Mouse (Mus musculus): ENCODE measurements at regions not wholly inside any gene's neighbourhood (a gene's known extent, or its start where the extent isn't known, plus 50 kb on each side); places are given as distances from the start of the nearest gene placed in this dataset.

DNA sequence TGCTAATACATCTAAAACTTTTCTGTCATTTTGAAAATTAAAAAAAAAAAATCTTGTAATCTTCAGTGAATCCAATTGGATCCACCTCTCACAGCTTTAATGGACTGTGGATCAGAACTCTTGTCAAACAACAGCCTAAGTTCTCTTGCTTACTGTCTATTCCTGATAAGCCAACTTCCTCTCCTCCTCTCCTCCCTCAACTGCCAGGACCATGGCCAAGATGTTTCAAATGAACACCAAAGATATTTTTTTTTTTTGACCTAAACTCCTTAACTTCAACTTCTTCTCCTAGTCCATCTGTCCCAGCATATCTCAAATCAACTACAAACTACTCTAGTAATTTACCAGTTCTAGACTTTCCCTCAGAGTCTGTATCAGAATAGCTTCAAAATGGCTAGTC, 1258.5 kb downstream of the Tbl1xr1 start:
- Histone ChIP-seq H3K4me3 (no peak overlapping the region), H3K9ac (no peak overlapping the region), H3K4me2 (no peak overlapping the region), H3K27ac (no peak overlapping the region), H3K36me3 (no peaks in the 10 kb centered on the region), H3K4me1 (no peaks in the 10 kb centered on the region), H3K9me3 (0 out of 2 replicates have a peak, but pooled peaks cover 3% of the 10 kb centered on the region), H3K27me3 (no peaks in the 10 kb centered on the region)
- ATAC-seq (ENCODE audit: insufficient number of reproducible peaks, insufficient read depth, low FRiP score, low TSS enrichment, low read depth), result no peak

GRCm38 (mm10) chr3:23374341-23374740, 1297.9 kb downstream of the Tbl1xr1 start:
- no peaks in the 10 kb centered on the region for H3K36me3 ChIP-seq
- H3K4me2 ChIP-seq, result no peak overlapping the region
- 84% methylated on average over 5 of the region's 5 CpGs for WGBS
- H3K27me3 ChIP-seq, result no peaks in the 10 kb centered on the region
- no peaks in the 10 kb centered on the region for H3K9me3 ChIP-seq
- H3K27ac ChIP-seq, result no peak overlapping the region
- no peak for ATAC-seq (ENCODE audit: insufficient number of reproducible peaks, insufficient read depth, low FRiP score, low TSS enrichment, low read depth)
- no peak overlapping the region for H3K4me3 ChIP-seq
- no peak overlapping the region for H3K9ac ChIP-seq
- no peaks in the 10 kb centered on the region for H3K4me1 ChIP-seq

GRCm38 (mm10) chr3:23404877-23405276, 1328.4 kb downstream of the Tbl1xr1 start:
- Histone ChIP-seq H3K9ac (no peak overlapping the region), H3K4me3 (no peak overlapping the region), H3K27me3 (no peaks in the 10 kb centered on the region), H3K4me2 (no peak overlapping the region), H3K4me1 (no peaks in the 10 kb centered on the region), H3K27ac (no peak overlapping the region), H3K9me3 (no peaks in the 10 kb centered on the region), H3K36me3 (no peaks in the 10 kb centered on the region)
- ATAC-seq (ENCODE audit: insufficient number of reproducible peaks, insufficient read depth, low FRiP score, low TSS enrichment, low read depth), result no peak
- 61% methylated on average over 1 of the region's 1 CpGs for WGBS

DNA sequence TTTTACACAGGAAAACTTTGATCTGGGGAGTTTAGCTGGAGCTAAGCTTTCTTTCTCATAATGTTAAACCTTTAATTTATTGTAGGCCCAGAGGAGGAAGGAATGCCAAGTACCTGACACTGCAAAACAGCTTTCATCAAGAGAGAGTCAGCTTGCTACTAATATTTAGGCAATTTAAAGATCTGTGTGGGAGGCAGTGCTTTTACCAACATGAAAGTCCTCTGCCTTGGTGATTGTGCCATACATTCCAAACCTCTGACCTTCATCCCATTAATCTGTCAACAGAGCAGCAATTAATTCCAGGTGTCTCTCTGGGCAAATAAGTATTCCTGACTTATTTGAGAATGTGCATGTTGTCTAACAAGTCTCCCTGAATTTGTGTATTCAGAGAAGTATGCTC, 1333.0 kb downstream of the Tbl1xr1 start:
- H3K9ac ChIP-seq, result no peak overlapping the region
- ATAC-seq (ENCODE audit: insufficient number of reproducible peaks, insufficient read depth, low FRiP score, low TSS enrichment, low read depth), result no peak
- no peaks in the 10 kb centered on the region for H3K9me3 ChIP-seq
- no peak overlapping the region for H3K4me2 ChIP-seq
- H3K27ac ChIP-seq, result no peak overlapping the region
- no peaks in the 10 kb centered on the region for H3K36me3 ChIP-seq
- H3K4me3 ChIP-seq, result no peak overlapping the region
- H3K4me1 ChIP-seq, result no peaks in the 10 kb centered on the region
- no peaks in the 10 kb centered on the region for H3K27me3 ChIP-seq

DNA sequence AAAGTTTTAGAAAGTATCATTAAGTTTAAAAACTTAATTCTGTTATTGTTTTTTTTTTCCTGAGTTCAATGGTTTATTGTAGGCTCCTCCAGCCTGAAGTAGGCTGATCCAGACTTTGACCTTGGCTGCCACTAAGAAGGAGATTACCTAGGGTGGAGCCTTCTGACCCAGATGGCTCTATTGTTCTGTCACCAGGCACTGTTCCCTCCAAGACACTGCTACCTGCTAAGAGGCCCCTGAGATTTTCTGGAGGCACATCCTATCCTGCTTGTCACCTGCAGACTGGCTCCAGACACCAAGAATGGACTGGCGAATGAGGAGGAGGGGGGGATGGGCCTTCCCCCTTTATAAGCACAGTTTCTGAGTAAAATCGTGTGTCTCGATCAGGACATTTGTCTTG, 1350.5 kb downstream of the Tbl1xr1 start:
- H3K9ac ChIP-seq, result no peak overlapping the region
- no peaks in the 10 kb centered on the region for H3K4me1 ChIP-seq
- H3K36me3 ChIP-seq, result no peaks in the 10 kb centered on the region
- H3K27ac ChIP-seq, result no peak overlapping the region
- ATAC-seq (ENCODE audit: insufficient number of reproducible peaks, insufficient read depth, low FRiP score, low TSS enrichment, low read depth), result no peak
- WGBS, result 91% methylated on average over 3 of the region's 3 CpGs
- H3K4me3 ChIP-seq, result no peak overlapping the region
- H3K9me3 ChIP-seq, result no peaks in the 10 kb centered on the region
- H3K4me2 ChIP-seq, result no peak overlapping the region
- H3K27me3 ChIP-seq, result no peaks in the 10 kb centered on the region

DNA sequence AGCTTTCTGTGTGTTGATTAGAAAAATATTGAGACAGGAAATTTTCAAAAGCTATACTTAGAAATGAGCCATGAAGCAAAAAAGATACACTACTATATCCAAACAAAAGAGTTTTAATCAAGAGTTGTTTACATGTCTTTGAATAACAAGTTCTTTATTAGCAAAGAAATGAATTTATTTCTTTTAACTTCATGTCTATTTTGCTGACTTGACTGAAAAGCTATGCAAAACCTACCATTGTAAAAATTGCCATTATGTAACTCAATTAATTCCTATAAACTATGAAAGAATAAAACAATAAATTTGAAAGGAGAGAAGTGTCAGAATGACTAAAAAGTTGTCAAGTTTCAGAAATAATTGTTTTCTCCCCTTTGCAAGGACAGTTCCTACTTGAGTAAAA, 1358.6 kb downstream of the Tbl1xr1 start:
- Histone ChIP-seq H3K27ac (no peak overlapping the region), H3K36me3 (no peaks in the 10 kb centered on the region), H3K4me3 (no peak overlapping the region), H3K4me2 (no peak overlapping the region), H3K9me3 (peaks cover 5% of the 10 kb centered on the region; the same call in 1 of the 2 replicates), H3K27me3 (no peaks in the 10 kb centered on the region), H3K4me1 (no peaks in the 10 kb centered on the region), H3K9ac (no peak overlapping the region)
- ATAC-seq (ENCODE audit: insufficient number of reproducible peaks, insufficient read depth, low FRiP score, low TSS enrichment, low read depth), result no peak

DNA sequence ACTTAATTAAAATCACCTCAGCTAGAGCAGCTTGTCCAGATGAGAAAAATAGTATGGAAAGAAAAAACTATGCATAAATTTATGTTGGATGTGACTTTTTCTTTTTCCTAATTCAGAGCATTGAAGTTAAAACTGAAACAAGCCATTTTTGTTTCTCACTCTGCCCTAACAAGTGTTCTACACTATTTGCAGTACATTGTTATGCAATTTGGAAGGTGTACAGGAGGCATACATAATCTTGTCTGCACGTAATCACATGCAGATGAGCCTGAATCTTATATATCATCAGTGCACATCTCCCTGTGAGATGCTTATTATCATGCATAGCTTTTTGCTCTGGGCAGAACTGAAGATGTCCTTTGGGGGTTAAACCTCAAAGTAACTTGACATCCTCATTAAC, 1381.3 kb downstream of the Tbl1xr1 start:
- 78% methylated on average over 1 of the region's 1 CpGs for WGBS
- no peak for ATAC-seq (ENCODE audit: insufficient number of reproducible peaks, insufficient read depth, low FRiP score, low TSS enrichment, low read depth)

DNA sequence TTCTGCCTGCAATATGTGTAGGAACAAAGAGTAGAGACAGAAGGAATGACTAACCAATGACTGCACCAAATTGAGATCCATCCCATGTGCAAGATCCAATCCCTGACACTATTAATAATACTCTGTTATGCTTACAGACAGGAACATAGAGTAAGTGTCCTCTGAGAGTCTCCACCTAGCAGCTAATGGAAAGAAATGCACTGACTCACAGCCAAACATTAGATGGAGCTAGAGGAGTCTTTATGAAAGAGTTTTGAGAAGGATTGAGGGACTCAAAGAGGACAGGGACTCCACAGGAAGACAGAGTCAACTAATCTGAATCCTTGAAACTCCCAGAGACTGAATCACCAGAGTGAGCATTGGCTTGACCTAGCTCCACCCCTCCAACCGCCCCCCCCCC, 1423.4 kb downstream of the Tbl1xr1 start:
- ATAC-seq (ENCODE audit: insufficient number of reproducible peaks, insufficient read depth, low FRiP score, low TSS enrichment, low read depth), result no peak
- 78% methylated on average over 1 of the region's 1 CpGs for WGBS
- Histone ChIP-seq H3K9me3 (no peaks in the 10 kb centered on the region), H3K4me1 (no peaks in the 10 kb centered on the region), H3K36me3 (no peaks in the 10 kb centered on the region), H3K4me2 (no peak overlapping the region), H3K4me3 (no peak overlapping the region), H3K9ac (no peak overlapping the region), H3K27me3 (no peaks in the 10 kb centered on the region), H3K27ac (no peak overlapping the region)

More for the DNA sequence above, 1381.3 kb downstream of the Tbl1xr1 start:
- Histone ChIP-seq H3K36me3 (no peaks in the 10 kb centered on the region), H3K4me1 (no peaks in the 10 kb centered on the region), H3K9me3 (no peaks in the 10 kb centered on the region), H3K4me2 (no peak overlapping the region), H3K27ac (no peak overlapping the region), H3K4me3 (no peak overlapping the region), H3K27me3 (no peaks in the 10 kb centered on the region), H3K9ac (no peak overlapping the region)

DNA sequence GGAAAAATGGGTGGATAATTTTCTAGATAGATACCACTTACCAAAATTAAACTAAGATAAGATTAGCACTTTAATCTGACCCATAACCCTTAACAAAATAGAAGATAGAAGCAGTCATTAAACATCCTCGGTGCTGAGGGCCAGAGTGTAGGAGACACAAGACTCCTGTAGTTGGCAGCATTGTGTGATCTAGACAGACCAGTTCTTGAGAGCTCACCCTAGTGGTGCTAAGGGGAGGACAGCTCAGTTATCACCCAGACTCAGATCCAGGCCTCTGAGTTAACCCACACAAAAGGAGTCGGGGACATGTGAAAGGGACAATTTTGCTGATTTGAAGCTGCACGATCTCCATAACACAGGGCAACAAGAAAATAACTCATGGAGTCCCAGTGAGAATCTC, 1471.1 kb downstream of the Tbl1xr1 start:
- Histone ChIP-seq H3K4me2 (no peak overlapping the region), H3K36me3 (no peaks in the 10 kb centered on the region), H3K4me1 (no peaks in the 10 kb centered on the region), H3K9ac (no peak overlapping the region), H3K27ac (no peak overlapping the region), H3K4me3 (no peak overlapping the region), H3K9me3 (no peaks in the 10 kb centered on the region), H3K27me3 (no peaks in the 10 kb centered on the region)
- WGBS, result 90% methylated on average over 3 of the region's 3 CpGs
- ATAC-seq (ENCODE audit: insufficient number of reproducible peaks, insufficient read depth, low FRiP score, low TSS enrichment, low read depth), result no peak

DNA sequence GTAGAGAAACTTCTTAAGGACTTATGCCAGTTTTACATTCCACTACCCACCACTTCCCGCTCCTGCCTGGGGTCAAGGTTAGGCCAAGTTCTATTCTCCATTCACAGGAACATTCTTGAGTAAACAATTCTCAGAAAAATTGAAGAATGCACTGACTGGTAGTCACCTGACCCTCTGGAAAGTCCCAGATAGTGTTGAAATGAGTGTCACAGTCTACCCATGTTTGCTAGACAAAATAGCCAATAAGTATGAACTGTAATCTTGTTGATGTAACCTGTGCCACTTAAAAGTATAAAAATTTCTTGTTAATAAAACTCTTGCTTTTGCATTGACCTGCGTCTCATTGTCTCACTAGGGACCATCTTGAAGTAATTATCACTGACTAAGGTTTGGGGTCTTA, 1487.9 kb downstream of the Tbl1xr1 start:
- no peak overlapping the region for H3K4me2 ChIP-seq
- no peaks in the 10 kb centered on the region for H3K36me3 ChIP-seq
- H3K9me3 ChIP-seq, result no peaks in the 10 kb centered on the region; the same call in 1 of the 2 replicates
- H3K4me1 ChIP-seq, result no peaks in the 10 kb centered on the region
- H3K4me3 ChIP-seq, result no peak overlapping the region
- 62% methylated on average over 2 of the region's 2 CpGs for whole genome bisulfite sequencing
- H3K27me3 ChIP-seq, result no peaks in the 10 kb centered on the region
- no peak overlapping the region for H3K9ac ChIP-seq
- H3K27ac ChIP-seq, result no peak overlapping the region
- ATAC-seq (ENCODE audit: insufficient number of reproducible peaks, insufficient read depth, low FRiP score, low TSS enrichment, low read depth), result no peak

- Histone ChIP-seq H3K9me3 (peaks cover 3% of the 10 kb centered on the region; the same call in 1 of the 2 replicates), H3K36me3 (no peaks in the 10 kb centered on the region), H3K27me3 (no peaks in the 10 kb centered on the region), H3K4me3 (no peak overlapping the region), H3K9ac (no peak overlapping the region), H3K4me1 (no peaks in the 10 kb centered on the region), H3K4me2 (no peak overlapping the region), H3K27ac (no peak overlapping the region)
- 0 out of 2 replicates have a peak, but pooled peaks have one; percentile 15 for ATAC-seq (ENCODE audit: insufficient number of reproducible peaks, insufficient read depth, low FRiP score, low TSS enrichment, low read depth)
- WGBS, result 96% methylated on average over 12 of the region's 12 CpGs
Measured at GRCm38 (mm10) chr3:23568806-23569205, 1492.4 kb downstream of the Tbl1xr1 start.

- Histone ChIP-seq H3K4me2 (no peak overlapping the region), H3K9ac (no peak overlapping the region), H3K4me1 (no peaks in the 10 kb centered on the region), H3K36me3 (no peaks in the 10 kb centered on the region), H3K4me3 (no peak overlapping the region), H3K27ac (no peak overlapping the region), H3K9me3 (no peaks in the 10 kb centered on the region), H3K27me3 (no peaks in the 10 kb centered on the region)
- no peak for ATAC-seq (ENCODE audit: insufficient number of reproducible peaks, insufficient read depth, low FRiP score, low TSS enrichment, low read depth)
- 80% methylated on average over 3 of the region's 3 CpGs for WGBS
Measured at GRCm38 (mm10) chr3:23592506-23593141, 1516.2 kb downstream of the Tbl1xr1 start.

All from embryonic facial prominence, embryonic 13.5 days (tissue).